Mouse (Mus musculus): ENCODE data around the gene Wee1. TPM values are rescaled to one million over a fixed set of nuclear protein-coding genes. Genes with fewer than 3 reads are reported as not detected.
A peak's percentile ranks its signal among the peaks of the same experiment; 100 is the strongest.
"Not testable (repeated sequence)": the region's sequence is repeated elsewhere in the genome, so short reads cannot be mapped to it uniquely, and the experiment has no call there.

The Wee1 gene
- 37.1 and 52.5 TPM in 2 replicates for total RNA-seq (2017)

GRCm38 (mm10) chr7:110121516-110122288 is at the start of gene Wee1:
Gene Wee1, plus strand, starts transcription at chr7:110122046.
- ATAC-seq (replicated peaks; ENCODE audit: low read depth, poor library complexity, severe bottlenecking): peak; percentile 87

DNA sequence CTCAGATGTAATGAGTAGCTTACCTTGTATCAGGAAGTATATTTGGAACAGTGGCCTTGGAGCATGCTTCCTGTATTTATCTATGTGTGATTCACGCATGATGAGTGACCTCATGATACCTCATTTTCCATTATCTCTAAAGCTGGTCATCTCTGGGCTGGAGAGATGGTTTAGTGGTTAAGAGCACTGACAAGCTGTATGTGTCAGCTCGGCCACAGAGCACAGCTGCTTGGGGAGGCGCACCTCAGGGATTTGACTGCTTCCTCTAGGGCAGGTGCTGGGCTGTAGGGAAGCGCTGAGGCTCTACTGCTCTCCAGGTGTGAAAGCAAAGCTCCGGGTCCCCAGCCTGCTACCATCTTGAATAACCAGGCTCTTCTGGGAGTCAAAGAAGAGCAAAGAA is 43.7 kb upstream of the Wee1 start:
- ATAC-seq (replicated peaks; ENCODE audit: low read depth, poor library complexity, severe bottlenecking): no peak

GRCm38 (mm10) chr7:110083386-110084165 is 38.3 kb upstream of the Wee1 start:
- ATAC-seq (replicated peaks; ENCODE audit: low read depth, poor library complexity, severe bottlenecking): peak; percentile 69

- no peak for ATAC-seq (replicated peaks; ENCODE audit: low read depth, poor library complexity, severe bottlenecking)
These were observed 36.6 kb upstream of the Wee1 start for GRCm38 (mm10) chr7:110085217-110085616.

GRCm38 (mm10) chr7:110087914-110088313 is 33.9 kb upstream of the Wee1 start:
- no peak for ATAC-seq (replicated peaks; ENCODE audit: low read depth, poor library complexity, severe bottlenecking)

DNA sequence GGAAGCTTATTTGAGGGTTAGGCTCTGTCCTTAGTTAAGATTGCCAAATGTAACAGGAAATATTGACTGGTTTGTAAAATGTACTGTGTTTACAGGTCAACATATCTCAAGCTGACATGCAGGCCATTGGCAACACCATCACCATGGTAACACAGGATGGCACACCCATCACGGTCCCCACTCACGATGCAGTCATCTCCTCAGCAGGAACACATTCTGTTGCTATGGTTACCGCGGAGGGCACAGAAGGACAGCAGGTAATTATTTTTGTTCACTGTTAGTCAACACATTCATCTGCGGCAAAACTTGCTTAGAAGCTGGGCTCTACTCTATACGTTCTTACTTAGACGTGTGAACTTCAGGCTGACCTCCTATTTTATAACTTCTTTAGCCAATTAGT is 30.2 kb upstream of the Wee1 start:
- ATAC-seq (replicated peaks; ENCODE audit: low read depth, poor library complexity, severe bottlenecking): no peak

GRCm38 (mm10) chr7:110096332-110096731 is 25.5 kb upstream of the Wee1 start:
- ATAC-seq (replicated peaks; ENCODE audit: low read depth, poor library complexity, severe bottlenecking): peak; percentile 29; the same call in 1 of the 2 replicates

- ATAC-seq (replicated peaks; ENCODE audit: low read depth, poor library complexity, severe bottlenecking): no peak
These were observed 24.6 kb upstream of the Wee1 start for GRCm38 (mm10) chr7:110097106-110097793.

DNA sequence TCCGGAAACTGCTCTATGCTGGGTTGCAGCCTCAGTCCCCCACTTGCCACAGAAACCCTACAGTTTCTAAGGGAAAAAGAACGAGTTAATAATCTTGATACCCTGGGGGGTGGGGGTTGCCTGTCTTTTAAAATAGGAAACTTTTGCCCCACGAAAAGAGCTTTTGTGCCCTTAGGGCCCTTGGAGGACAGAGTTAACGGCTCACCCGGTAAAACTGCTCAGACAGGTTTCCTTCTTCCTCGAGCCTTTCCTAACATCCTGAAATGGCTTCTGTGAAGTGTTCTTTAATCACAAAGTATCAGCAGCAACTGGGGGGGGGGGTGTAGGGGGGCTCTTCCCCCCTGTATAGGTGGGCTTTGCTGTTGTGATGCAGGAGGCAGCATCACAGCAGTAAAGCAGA is 21.0 kb upstream of the Wee1 start:
- no peak for ATAC-seq (replicated peaks; ENCODE audit: low read depth, poor library complexity, severe bottlenecking)

GRCm38 (mm10) chr7:110101266-110101665 is 20.6 kb upstream of the Wee1 start:
- ATAC-seq (replicated peaks; ENCODE audit: low read depth, poor library complexity, severe bottlenecking): no peak

GRCm38 (mm10) chr7:110105041-110105440 is 16.8 kb upstream of the Wee1 start:
- no peak for ATAC-seq (replicated peaks; ENCODE audit: low read depth, poor library complexity, severe bottlenecking)

- ATAC-seq (replicated peaks; ENCODE audit: low read depth, poor library complexity, severe bottlenecking): no peak
These were observed 15.2 kb upstream of the Wee1 start for GRCm38 (mm10) chr7:110106633-110107032.

- not testable (repeated sequence) for ATAC-seq (replicated peaks; ENCODE audit: low read depth, poor library complexity, severe bottlenecking)
These were observed 13.3 kb upstream of the Wee1 start for GRCm38 (mm10) chr7:110108524-110108923.

- peak; percentile 67 for ATAC-seq (replicated peaks; ENCODE audit: low read depth, poor library complexity, severe bottlenecking)
These were observed 12.8 kb upstream of the Wee1 start for GRCm38 (mm10) chr7:110108967-110109610.

DNA sequence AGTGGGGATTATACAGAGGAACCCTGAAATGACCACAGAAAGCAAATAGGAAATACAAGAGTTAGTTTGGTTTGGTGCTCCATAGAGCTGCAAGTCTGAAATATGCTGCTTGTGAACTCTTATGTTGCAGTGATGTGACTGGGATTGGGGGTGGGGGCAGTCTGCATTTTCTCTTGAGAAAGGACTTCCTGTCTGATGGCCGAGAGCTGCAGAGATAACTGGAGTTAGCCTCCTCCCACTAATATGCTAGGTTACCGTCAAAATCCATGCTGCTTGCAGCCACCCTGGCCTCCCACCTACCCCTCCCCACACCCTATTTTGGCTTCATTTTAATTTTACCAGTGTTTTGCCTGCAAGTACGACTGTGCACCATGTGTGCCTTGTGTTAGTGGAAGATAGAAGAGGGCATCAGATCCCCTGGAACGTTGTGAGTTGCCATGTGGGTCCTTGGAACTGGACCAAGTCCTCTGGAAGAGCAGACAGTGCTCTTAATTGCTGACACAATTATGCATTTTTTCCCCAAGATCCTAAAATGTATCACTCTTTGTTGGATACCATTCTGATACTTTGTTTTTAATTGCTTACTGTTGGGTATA is 11.7 kb upstream of the Wee1 start:
- peak; percentile 43; the same call in 1 of the 2 replicates for ATAC-seq (replicated peaks; ENCODE audit: low read depth, poor library complexity, severe bottlenecking)

GRCm38 (mm10) chr7:110114699-110115098 is 7.1 kb upstream of the Wee1 start:
- peak; percentile 56; the same call in 1 of the 2 replicates for ATAC-seq (replicated peaks; ENCODE audit: low read depth, poor library complexity, severe bottlenecking)

- ATAC-seq (replicated peaks; ENCODE audit: low read depth, poor library complexity, severe bottlenecking): no peak
These were observed 5.0 kb upstream of the Wee1 start for GRCm38 (mm10) chr7:110116731-110117291.

DNA sequence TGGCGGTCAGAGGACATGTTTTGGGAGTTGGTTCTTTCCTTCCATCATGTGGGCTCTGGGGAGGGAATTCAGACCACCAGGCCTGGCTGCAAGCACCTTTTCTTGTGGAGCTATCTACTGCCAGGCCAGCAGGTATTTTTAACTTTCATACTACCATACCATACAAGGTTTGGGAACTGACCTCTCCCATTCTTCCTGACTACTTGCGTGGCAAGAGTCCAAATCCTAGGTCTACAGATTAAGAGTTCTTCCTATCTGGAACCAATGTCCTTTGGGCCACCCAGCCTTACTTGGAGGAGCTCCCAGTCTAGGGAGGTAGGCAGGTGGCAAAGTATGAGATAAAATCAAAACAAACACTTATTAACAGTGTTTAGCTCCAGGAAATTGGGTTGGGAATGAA is 3.4 kb upstream of the Wee1 start:
- no peak for ATAC-seq (replicated peaks; ENCODE audit: low read depth, poor library complexity, severe bottlenecking)

DNA sequence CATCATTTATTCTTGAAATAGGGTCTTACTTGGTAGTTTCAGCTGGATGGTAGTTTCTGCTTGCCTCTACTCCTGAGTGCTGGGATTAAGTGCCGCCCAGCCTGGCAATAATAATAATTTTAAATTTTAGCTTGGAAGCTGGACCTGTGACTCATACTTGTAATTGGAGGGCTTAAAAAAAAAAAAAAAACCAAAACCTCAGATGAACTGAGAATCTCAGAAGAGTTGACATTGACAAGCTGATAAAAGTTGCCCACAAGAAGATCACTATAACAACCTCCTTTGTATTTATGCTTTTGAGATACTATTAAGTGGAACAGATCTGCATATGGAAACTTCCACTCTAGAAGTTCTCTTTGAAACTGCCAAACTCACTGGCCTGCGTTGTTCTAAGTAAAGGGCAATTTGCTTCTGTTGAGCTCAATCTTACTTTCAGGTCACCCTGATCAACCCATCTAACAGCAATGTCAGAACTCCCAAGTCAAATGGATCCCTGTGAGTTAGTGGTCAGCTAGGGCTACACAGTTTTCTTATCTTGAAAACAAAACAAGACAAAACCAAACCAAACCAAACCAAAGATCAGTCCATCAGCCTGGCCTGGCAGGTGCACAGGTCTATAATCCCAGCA is 1.6 kb upstream of the Wee1 start:
- ATAC-seq (replicated peaks; ENCODE audit: low read depth, poor library complexity, severe bottlenecking): no peak
